Mouse (Mus musculus) kidney, adult 18-20 months (tissue): Measurements from ENCODE around the gene Hsf5.

Experiments
- DNase-seq: peaks from one replicate; pipeline ENCODE4 v3.0.0; 2021

Hsf5 gene

DNA sequence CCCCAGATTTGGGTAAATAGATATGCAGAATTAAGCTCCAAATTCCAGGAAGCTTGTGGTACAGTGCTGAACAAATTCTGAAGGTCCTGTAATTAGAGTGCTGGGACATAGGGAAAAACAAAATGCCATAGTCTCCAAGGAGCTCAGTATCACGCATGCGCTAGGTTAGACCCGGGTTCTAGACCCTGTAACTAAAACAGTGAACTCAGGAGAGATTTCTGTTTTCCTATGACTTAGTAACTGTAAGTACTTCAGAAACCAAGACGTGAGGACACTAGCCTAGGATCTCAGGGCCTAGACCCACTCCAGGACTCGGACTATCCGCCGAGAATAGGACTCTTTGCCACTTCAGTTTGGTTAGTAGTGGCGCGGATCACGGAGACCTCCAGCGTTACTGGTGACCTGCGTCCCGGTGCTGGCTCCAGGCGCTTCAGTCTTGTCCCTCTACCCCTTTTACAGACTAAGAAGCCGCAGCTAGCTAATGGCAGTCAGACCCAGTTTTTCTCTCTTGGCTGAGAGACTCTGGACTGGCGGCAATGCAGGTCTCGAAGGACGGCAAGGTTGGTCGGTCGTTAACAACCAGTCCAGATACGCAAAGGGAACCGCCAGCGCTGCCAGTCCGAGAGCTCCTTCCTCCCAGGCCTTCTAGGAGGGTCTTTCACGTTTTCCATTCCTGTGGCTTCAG lies 26.0 kb upstream of the Hsf5 start:
- DNase-seq: peak; percentile 61

DNA sequence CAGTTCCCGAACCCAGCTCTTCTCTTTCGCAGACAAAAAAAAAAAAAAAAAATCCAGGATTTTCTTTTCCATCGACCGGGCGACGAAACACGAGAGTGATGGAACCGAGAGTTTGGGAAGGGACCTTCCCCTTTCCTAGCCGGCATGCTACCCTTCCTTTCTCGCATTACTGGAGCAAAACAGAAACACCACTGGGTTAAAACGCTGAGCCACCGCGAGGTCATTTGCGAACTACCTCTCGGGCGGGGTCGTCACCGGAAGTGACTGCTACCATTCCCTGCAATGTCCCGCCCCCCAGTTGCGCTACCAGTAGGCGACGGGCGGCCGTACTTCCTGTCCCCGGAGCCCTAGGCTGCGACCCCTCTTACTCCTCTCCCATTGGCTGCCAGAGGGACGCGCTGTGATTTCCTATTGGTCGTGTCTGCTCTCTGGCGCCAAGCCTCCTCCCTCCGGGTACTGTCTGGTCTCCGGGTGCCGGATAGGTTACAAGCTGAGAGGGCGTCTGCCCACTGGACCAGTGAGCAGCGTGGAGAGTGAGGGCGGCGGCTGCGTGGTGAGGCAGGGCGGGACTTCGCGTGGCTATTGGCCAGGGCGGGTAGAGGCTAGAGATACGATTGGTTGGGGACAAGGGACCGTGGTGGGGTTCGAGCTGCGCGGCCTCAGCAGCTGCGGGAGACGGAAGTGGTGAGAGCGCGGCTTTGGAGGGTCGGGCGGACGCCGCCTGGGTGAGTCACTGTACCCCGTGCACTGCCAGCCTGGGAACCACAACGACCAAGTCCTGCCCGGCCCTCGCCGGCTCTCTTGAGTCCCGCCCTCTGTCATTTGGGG lies 25.2 kb upstream of the Hsf5 start, which contains the start of gene Mtmr4:
Gene Mtmr4, plus strand, starts transcription at position 637 of the 828 bp plus-strand sequence.
- DNase-seq: peak; percentile 98

DNA sequence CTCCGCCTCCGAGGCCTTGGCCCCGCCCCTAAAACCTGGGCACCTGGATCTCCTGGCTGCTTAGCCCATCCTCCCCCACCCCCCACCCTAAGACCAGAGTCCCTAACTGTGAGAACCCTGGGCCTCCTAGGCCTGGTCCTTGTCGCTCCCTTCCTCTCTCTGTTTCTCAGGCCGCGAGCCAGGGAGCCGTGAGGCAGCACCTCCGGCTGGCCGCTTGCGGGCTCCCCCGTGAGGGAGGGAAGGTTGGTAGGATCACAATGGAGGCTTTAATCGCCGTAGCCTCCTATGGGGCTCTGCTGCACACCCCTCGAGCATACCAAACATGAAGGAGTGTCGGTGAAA lies 24.6 kb upstream of the Hsf5 start:
- no peak for DNase-seq

DNA sequence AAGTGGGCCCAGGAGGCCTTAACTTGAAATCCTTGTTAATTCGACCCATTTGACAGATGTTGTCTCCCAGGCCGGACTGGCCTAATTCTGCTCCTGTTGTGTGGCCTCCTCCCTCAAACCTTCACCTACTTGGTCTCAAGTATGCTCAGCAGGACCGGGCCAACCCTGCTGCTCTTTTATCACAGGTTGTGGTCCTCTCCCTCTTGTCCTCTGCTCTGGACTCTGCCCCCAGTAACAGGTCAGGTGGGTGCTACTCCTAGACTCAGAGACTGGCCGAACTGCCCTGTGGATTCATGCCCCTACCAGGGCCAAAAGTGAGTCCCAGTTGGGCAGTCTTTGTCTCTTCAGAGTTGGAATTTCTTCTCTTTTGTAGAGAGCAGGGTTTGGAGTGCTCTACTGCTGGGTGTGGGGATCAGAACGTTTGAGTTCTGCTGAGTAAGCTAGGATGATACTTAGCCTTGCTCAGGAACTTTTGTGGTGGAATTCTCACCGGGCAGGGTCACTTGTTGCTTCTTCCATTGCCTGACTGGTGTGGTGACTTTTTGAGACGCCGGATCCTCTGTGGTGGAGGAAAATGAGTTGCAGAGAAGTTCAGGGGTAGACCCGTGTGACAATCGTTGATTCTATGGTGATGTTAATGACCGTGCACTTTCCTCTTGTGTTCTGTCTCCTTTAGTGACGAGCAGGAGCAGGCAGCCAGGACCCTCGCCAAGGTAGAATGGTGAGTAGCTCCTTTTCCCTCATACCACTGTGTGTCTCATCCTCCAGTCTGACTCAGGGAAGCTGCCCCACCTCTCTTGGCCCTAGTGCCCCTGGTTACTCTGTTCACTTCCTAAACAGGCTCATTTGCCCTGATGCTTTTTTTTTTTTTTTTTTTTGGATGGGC lies 24.0 kb upstream of the Hsf5 start:
- peak; percentile 71 for DNase-seq

DNA sequence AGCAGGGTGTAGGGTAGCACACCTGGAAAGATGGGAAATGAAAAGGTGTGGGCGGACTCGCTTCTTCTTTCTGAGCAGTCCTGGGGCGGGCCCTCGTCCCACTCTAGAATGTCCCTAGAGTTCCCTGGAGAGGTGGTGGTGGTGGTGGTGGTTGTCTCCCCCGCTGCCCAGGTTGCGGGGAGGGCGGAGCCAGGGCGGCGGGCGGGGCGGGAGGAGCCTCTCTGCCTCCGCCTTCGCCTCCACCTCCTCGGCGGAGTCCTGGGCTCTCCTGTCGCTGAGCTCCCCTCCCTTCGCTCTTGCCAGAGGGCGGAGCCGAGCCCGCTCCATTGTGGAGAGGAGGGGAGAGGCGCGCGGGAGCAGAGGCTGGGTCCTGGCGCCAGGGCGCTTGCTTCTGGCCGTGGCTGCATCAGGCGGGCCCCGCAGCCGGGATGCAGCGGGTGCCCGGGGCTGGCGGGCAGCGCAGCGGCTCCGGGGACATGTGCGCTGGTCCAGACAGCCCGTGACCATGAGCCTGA lies 21.6 kb upstream of the Hsf5 start:
- peak; percentile 88 for DNase-seq

DNA sequence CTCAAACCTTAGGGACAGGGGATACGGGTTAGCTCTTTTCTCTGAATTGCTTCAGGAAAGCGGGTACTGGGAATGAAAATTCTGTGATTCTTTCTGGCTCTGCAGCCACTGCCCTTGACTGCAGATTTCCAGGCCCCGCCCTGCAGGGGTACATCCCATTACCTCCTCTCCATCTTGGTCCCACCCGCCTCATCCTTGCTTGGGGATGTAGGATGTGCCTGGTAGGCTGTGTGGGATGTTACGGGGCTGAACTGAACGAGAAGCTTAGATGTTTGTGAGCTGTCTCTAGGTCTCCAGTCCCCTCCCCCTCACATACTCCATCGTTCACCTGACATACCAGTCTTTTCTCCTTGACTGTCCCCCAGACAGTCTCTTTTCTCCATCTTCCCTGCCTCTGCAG lies 21.0 kb upstream of the Hsf5 start:
- DNase-seq: no peak

DNA sequence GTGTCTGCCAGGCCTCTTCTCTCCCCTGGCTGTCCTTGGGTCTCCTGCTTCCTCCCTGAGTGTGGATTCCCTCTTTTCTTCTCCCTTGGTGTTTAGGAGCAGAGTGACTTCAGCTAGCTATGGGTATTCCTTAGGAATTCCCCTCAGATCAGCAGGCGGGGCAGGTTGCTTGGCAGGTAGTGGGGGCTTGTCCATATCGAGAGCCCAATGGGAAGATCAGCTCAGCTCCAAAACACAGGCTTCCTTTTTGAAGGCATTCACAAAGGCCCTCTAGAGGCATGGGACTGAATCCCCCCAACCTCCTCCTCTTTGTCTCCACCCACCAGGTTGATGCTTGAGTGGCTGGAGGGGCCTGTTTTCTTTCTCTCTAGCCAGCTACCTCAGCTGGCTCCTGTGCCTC lies 20.5 kb upstream of the Hsf5 start:
- no peak for DNase-seq

DNA sequence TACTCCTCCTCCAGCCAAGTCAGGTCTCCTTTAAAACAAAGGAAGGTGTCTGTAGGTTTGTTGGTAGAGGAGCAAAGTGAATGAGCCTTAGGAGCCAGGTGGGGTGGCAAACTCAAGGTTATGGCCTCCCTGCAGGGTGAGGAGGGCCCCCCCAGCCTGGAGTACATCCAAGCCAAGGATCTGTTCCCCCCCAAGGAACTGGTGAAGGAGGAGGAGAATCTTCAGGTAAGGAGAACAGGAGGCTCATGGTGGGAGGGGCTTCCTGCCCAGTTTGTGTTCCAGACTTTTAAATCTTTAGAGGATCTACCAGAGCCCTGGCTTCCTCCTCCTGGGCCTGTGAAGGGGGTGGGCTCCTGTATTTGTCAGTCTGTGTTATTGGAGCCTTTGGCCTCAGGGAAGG lies 19.9 kb upstream of the Hsf5 start:
- DNase-seq: no peak

DNA sequence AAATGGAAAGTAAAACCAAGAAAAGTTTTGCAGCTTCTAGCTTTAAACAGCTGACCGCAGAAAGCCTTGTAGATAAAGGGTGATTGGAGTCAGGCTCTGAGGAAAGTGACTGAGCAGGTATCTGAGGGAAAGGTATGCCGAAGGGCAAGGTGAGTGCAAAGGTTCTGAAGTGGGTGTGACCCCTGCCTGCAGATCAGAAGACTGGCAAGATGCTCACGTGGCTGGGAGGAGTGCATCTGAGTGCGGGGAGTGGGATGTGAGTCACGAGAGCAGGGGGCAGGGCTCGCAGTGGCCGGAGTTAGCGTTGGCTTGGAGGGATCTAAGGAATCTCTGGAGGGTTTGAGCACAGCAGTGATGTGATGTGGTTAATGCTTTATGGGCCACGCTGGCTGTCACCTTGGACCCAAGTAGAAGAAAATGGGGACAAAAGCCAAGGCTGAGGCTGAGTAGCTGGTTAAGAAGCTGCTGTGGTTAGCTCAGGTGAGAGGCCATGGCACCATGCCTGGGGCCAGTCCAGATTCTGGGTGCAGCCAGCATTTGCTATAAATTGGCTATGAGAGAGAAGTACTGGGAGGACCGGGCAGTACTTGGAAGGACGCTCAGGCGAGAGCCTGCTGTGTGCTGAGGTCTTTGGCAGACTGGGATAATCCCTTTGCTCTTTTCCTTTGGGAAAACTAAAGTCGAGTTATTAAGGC lies 17.4 kb upstream of the Hsf5 start:
- DNase-seq: peak; percentile 47

DNA sequence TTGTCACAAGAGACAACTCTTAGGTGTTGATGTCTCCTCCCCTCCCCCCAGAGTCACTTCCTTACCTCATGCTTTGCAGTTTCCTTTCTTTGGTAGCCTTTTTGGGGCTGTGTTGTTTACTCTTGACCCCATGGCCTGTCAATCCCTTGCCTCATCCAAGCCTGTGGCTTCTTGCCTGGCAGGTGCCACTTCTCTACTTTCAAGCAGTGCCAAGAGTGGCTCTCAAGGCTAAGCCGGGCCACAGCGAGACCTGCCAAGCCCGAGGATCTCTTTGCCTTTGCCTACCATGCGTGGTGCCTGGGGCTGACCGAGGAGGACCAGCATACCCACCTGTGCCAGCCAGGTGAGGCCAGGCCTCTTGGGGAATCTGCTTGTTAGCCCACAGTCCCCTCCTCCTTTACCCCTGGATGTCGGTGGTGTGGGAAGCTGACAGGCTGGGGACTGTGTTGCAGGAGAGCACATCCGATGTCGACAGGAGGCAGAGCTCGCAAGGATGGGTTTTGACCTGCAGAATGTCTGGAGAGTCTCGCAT lies 16.6 kb upstream of the Hsf5 start:
- DNase-seq: no peak

DNA sequence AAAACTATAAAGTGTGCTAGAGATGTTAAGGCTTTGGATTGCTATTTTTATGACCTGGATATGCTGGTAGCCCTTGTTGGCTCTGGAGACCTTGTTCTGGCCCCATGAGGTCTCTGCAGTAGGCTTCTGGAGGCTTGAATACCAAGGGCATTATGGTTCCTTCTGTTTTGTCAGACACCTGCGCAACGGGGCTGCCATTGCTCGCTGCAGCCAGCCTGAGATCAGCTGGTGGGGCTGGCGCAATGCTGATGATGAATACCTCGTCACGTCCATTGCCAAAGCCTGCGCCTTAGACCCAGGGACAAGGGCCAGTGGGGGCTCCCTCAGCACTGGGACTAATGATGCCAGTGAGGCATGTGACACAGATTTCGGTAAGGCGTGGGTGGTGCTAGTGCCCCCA lies 14.7 kb upstream of the Hsf5 start:
- DNase-seq: no peak

DNA sequence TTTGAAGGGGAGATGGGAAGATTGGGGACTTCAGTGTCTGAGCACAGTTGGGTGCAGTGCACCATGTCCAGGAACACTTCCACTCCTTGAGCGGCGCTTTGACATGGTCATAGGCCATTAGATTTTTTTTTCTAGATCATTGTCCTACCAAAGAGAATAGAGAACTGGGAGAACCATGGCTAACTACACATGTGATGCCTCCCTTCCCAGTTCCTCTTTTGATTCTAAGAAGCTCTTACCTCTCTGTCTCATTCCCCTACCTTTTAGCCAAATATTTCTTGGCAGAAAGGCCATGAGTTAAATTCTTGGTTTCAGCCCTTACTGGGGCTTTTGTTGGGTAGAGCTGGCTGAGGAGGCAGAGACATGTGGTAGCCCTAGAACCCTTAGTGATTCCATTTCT lies 13.4 kb upstream of the Hsf5 start:
- DNase-seq: no peak

DNA sequence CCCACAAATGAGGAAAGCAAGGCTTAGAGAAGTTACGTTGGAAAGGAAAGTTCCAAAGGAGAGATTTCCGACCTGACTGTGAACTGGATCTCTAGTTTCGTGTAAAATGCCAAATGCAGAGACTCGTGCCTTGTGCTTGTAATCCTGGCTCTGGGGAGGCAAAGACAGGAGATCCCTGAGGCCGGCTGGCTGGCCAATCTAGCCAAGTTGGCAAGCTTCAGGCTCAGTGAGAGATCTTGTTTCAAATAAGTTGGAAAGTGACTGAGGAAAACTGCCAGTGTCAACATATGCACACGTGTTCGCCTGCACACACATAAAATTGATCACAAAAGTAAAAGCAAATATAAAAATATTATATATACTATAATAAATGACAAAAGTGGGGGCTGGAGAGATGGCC lies 7.7 kb upstream of the Hsf5 start:
- DNase-seq: no peak

DNA sequence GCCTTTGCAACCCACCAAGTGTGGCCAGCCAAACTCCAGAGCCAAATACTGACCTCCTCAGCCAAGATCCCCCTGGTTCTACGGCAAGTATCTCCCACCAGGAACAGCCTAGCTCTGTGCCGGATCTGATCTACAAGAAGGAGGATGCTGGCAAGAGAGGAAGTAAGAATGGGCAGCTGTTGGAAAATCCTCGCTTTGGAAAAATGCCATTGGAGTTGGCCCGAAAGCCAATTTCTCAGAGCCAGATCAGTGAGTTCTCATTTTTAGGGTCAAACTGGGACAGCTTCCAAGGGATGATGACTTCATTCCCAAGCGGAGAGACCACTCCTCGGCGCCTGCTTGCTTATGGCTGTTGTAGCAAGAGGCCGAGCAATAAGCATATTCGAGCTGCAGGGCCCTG lies 5.4 kb upstream of the Hsf5 start:
- no peak for DNase-seq

DNA sequence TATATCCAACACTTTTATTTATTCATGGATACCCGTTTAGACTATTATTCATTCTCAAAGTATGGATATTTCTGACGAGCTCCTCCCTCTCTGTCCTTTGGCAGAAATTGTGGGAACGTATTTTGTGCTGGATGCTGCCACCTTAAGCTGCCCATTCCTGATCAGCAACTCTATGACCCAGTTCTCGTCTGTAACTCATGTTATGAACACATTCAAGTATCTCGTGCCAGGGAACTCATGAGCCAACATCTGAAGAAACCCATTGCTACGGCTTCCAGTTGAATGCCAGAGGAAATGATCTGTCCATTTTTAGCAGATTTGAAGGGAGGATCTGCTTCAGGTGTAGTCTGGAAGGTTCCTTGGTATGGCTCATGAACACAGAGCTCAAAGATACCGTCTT lies 3.0 kb upstream of the Hsf5 start:
- DNase-seq: peak; percentile 1

DNA sequence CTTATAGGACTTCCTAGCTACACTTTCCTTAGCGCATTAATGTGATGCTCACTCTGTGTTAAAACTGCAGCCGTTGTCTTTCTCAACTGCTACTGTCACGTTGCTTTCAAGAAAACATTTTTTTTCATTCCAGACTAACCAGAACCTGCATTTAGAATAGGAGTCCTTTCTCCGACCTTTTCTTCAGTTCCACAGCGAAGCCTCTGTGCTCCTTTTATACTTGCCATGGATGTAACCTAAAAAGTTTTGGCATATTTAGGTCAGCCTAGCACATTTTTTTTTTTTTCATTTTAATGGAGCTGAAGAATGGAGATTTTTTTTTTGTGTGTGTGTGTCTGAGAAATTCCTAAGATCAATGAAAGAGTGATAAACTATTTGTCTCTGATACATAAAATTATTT lies 1.4 kb upstream of the Hsf5 start:
- DNase-seq: no peak

DNA sequence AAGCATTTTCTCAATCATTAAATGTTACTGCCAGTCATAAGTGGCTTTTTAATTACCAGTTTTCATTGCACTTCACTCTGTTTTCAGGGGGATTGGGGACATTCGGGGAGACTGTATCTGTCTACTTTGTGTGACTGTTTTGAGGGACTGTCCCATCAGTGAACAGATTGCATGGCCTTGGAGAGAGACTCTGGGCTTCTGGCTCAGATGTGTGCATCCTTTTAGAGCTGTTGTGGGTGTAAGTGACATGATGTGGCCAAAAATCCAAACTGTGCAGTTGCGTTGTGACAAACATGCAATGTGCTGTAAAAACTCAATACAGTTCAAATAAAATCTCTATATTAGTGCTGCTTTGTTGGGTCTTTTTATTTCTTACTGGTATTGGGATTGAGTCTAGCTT lies 1.0 kb upstream of the Hsf5 start:
- no peak for DNase-seq

DNA sequence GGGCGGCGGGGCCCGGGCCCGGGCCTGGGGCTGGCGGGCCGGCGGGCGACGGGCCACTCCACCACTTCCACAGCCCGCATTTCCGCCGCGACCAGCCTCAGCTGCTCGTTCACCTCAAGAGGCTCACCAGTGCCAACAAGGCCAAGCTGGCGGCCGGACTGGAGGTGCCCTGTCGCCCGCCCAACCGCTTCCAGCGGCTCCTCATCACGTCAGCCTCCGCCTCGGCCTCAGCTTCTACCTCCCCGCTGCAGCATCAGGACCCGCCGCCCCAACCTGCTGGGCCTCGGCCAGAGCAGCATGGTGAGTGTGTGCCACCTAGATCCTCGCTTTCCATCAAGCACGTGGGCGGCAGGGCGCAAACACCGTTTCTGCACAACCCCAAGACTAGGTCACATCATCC lies 642 bp downstream of the Hsf5 start:
- DNase-seq: peak; percentile 2

DNA sequence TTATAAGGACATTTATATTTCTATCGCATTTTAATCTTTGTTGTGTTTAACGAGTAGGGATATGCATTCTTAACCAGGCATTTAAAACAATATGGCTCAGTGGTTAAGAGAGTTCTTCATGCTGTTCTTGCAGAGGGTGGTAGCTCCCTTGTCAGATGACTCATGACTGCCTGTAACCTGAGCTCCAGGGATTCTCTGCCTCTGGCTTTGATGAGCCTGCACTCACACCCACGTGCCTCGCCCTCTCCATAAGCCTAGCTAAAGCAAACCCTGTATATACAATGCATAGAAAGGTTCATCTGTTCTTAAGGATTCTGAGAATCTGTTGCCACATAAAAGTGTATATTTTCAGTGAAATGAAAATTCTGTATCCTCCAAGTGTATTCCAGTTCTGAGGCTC lies 6.2 kb downstream of the Hsf5 start:
- no peak for DNase-seq

DNA sequence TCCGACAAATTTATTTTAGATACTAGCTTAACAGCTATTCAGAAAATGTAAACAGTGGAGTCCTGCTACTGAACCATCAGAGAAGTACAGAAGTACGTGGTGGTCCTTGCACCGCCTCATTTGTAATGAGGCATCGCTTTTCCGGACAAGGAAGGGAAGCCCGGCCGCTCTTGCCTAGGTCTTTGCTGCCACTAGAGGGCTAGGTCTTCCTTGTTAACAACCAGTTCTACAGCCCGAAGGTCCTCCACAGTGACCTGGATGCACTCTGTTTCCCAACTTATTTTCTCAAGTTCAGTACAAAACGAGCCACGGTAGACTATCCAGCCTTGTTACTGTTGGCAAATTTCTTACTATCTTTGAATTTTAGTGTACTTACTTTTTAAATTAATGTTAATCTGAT lies 12.9 kb downstream of the Hsf5 start:
- peak; percentile 35 for DNase-seq

DNA sequence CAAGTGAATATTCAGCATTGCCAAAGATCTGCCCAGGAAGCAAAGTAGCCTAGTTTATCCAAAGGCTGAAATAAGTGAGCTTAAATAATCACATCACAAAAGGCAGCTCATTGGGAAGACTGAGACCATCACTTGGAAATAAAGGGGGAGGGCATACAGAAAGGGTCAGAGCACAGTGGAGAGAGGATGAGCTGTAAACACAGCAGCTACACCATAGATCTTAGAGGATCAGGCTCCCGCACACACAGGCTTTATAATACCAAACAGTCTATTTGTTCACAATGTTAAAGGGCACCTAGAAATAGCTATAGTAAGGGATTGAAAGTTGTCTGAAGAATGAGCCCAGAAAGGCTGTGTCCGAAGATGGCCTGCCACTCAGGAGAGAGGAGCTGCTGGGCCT lies 21.8 kb downstream of the Hsf5 start:
- DNase-seq: no peak

DNA sequence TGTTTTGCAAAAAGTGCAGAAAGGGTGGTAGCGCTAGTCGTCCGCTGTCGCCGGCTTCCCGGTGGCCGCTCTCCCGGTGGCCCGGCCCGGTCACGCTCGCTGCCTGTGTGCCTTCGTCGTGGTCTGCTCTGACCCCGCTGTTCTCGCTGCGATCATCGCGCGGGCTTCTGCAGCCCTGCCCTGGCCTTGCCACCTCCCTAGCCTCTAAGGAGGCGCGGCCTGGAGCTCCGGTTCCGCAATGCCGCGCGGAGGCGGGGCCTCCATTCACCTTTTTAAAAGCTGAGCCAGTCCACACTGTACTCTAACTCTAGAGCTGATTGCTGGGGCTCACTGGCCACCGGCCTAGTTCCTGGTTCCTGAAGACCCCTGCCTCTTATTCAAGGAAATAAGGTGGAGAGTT lies 22.2 kb downstream of the Hsf5 start:
- DNase-seq: peak; percentile 77

DNA sequence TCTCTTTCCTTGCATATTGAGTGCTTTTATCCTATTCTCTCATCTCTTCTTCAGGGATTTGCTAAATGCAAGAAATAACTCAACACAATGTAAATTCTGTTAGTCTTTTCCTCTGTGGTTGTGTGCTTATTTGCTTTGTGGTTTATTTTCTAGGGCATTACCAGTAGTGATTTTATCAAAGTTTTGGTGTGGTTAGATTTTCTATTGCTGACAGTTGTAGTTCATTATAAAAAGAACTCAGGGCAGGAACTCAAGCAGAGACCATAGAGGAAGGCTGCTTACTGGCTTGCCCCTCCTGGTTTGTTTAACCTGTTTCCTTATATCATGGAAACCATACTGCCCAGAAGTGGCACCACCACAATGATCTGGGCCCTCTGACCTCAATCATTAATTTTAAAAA lies 25.9 kb downstream of the Hsf5 start:
- no peak for DNase-seq
